ENCODE assay signal across 14 mouse cellular contexts in the genomic region with DNA sequence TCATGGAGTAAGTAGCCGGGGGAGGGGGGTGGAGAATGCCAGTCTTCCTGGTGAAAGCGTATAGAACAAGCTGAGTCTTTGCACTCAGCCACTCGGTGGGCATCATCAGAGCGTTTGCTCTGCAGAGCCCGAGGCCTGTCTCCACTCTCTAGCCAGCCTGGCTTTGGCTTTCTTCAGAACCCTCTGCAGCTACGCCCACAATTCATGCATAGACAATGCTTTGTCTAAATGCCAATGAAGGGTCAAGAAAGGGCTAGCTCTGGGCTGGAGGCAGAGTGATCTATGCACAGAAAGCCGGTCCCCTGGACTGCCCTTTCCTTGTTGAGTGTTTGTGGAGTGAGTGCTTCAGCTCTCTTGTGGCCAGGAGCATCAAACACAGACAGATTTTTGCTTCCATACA. TPM values are rescaled to one million over a fixed set of nuclear protein-coding genes. Genes with fewer than 3 reads are reported as not detected.
DNase-seq lines count a peak whose midpoint lies in the region; ATAC-seq lines count a peak whose summit lies in the region.
"Had no signal": no experiment of that assay in that cellular context is flagged by ENCODE, and none has a peak within 500 bp of the region (broad histone marks: within the 10 kb centered on the region; RNA-seq: fewer than 3 reads in every experiment).

No protein-coding gene starts in this region.

- H3K4me3 ChIP-seq in midbrain, embryonic 10.5 days: no peak overlapping the region
- no peak overlapping the region for H3K4me3 ChIP-seq in midbrain, embryonic 13.5 days (replicated peaks)
- no peak overlapping the region for H3K4me3 ChIP-seq in kidney, embryonic 16.5 days (ENCODE audit: low read length)
- H3K4me3 ChIP-seq: heart, embryonic 13.5 days; intestine, embryonic 15.5 days; stomach, embryonic 15.5 days had no signal

- H3K4me2 ChIP-seq in midbrain, embryonic 13.5 days (replicated peaks): no peak overlapping the region
- H3K4me2 ChIP-seq in kidney, embryonic 16.5 days (replicated peaks; ENCODE audit: low read depth, low read length): no peak overlapping the region
- H3K4me2 ChIP-seq: heart, embryonic 13.5 days; intestine, embryonic 15.5 days; stomach, embryonic 15.5 days had no signal

- no peaks in the 10 kb centered on the region for H3K36me3 ChIP-seq in midbrain, embryonic 10.5 days
- H3K36me3 ChIP-seq in midbrain, embryonic 13.5 days: no peaks in the 10 kb centered on the region
- no peaks in the 10 kb centered on the region for H3K36me3 ChIP-seq in kidney, embryonic 16.5 days (ENCODE audit: insufficient read depth, low read length)
- H3K36me3 ChIP-seq: heart, embryonic 13.5 days; intestine, embryonic 15.5 days; stomach, embryonic 15.5 days had no signal

- H3K9ac ChIP-seq in midbrain, embryonic 13.5 days (replicated peaks): no peak overlapping the region
- H3K9ac ChIP-seq in kidney, embryonic 16.5 days (replicated peaks; ENCODE audit: low read length): no peak overlapping the region
- H3K9ac ChIP-seq: heart, embryonic 13.5 days; intestine, embryonic 15.5 days; stomach, embryonic 15.5 days had no signal

- 41% methylated on average over 7 of the region's 7 CpGs for WGBS in midbrain, embryonic 10.5 days
- WGBS in midbrain, embryonic 13.5 days: 40% methylated on average over 7 of the region's 7 CpGs
- WGBS in kidney, embryonic 16.5 days: 67% methylated on average over 7 of the region's 7 CpGs

- ATAC-seq in midbrain, embryonic 13.5 days: no peak
- ATAC-seq in kidney, embryonic 16.5 days (ENCODE audit: low FRiP score, low TSS enrichment): no peak
- ATAC-seq: intestine, embryonic 15.5 days had no signal

- H3K9me3 ChIP-seq in midbrain, embryonic 10.5 days (replicated peaks): no peaks in the 10 kb centered on the region
- no peaks in the 10 kb centered on the region for H3K9me3 ChIP-seq in midbrain, embryonic 13.5 days
- H3K9me3 ChIP-seq in kidney, embryonic 16.5 days (ENCODE audit: low read length): no peaks in the 10 kb centered on the region
- H3K9me3 ChIP-seq: heart, embryonic 13.5 days; intestine, embryonic 15.5 days; stomach, embryonic 15.5 days had no signal

- peak; percentile 33 for DNase-seq in midbrain, embryonic 10.5 days (ENCODE audit: low spot score)
- DNase-seq in embryo, embryonic 10 days (ENCODE audit: low spot score): peak; percentile 72
- DNase-seq in retina, postnatal 1 day: peak; percentile 50
- no peak for DNase-seq in cerebellum, postnatal 10 days
- no peak for DNase-seq in cerebellum, adult 8-10 months
- DNase-seq: adrenal gland, postnatal 10 days; cerebellum, adult 2 months; layer of hippocampus, postnatal 36 days; lung, postnatal 10 days had no signal

- H3K4me1 ChIP-seq in midbrain, embryonic 10.5 days: peaks cover 18% of the 10 kb centered on the region
- peaks cover 13% of the 10 kb centered on the region for H3K4me1 ChIP-seq in midbrain, embryonic 13.5 days (replicated peaks)
- H3K4me1 ChIP-seq in kidney, embryonic 16.5 days (ENCODE audit: insufficient read depth, low read length): peaks cover 25% of the 10 kb centered on the region; the same call in 1 of the 2 replicates
- H3K4me1 ChIP-seq: intestine, embryonic 15.5 days; stomach, embryonic 15.5 days had no signal

- no peaks in the 10 kb centered on the region for H3K27me3 ChIP-seq in midbrain, embryonic 10.5 days (ENCODE audit: low read depth, poor library complexity, severe bottlenecking)
- H3K27me3 ChIP-seq in midbrain, embryonic 13.5 days: no peaks in the 10 kb centered on the region
- no peaks in the 10 kb centered on the region for H3K27me3 ChIP-seq in kidney, embryonic 16.5 days (ENCODE audit: insufficient read depth, low read length)
- H3K27me3 ChIP-seq: heart, embryonic 13.5 days; intestine, embryonic 15.5 days; stomach, embryonic 15.5 days had no signal

- peak overlapping the region; percentile 61 for H3K27ac ChIP-seq in midbrain, embryonic 10.5 days (replicated peaks)
- no peak overlapping the region for H3K27ac ChIP-seq in midbrain, embryonic 13.5 days
- H3K27ac ChIP-seq in kidney, embryonic 16.5 days (ENCODE audit: low read length): peak overlapping the region; percentile 87
- H3K27ac ChIP-seq: heart, embryonic 13.5 days; intestine, embryonic 15.5 days; stomach, embryonic 15.5 days had no signal

RNA-seq across cellular contexts. Expression of gene Retreg1, which starts 34.8 kb away (rescaled TPM):
- polyA plus RNA-seq in midbrain, embryonic 10.5 days (2016; fragmentation: Nextera tagmentation; extraction: Ambion mirVana): 1.8 and 1.9 TPM in 2 replicates
- 6.8 TPM in 2 replicates for polyA plus RNA-seq in midbrain, embryonic 13.5 days (2015; fragmentation: Nextera tagmentation; extraction: Ambion mirVana)
- 21.5 and 22.0 TPM in 2 replicates for polyA plus RNA-seq in kidney, embryonic 16.5 days (2015; fragmentation: Nextera tagmentation; extraction: Ambion mirVana)

Comparison
In these comparisons a context has a peak if more than half of its experiments do, and no peak if none do; other contexts are left out.
1. DNase-seq: peak in midbrain, embryonic 10.5 days (single experiment), embryo, embryonic 10 days (single experiment) and retina, postnatal 1 day (single experiment); none in cerebellum, postnatal 10 days (0 of 2) and cerebellum, adult 8-10 months (single experiment).